Mouse (Mus musculus) liver, embryonic 16.5 days (tissue): Measurements from ENCODE around the gene Cars. TPM values are rescaled to one million over a fixed set of nuclear protein-coding genes. Genes with fewer than 3 reads are reported as not detected.

Source experiments
- ATAC-seq: fragments of 200-750 bp; cut with Nextera tagmentation; 2 replicates; pipeline ENCODE4 v1.8.0; 2017; ENCODE audit warnings: low read depth, mild to moderate bottlenecking, moderate number of reproducible peaks, moderate library complexity
- H3K27ac ChIP-seq: fragments of 300-500 bp; sonication (generic); 2 replicates; pipeline ENCODE4 v1.5.1; 2014; ENCODE audit warnings: mild to moderate bottlenecking, low read length
- H3K27me3 ChIP-seq: fragments of 300-500 bp; sonication (generic); 2 replicates; pipeline ENCODE4 v1.6.1; 2014; ENCODE audit warnings: low read depth, low read length, mixed read lengths; ENCODE audit not compliant: control insufficient read depth, insufficient read depth
- H3K36me3 ChIP-seq: fragments of 300-500 bp; sonication (generic); 2 replicates; pipeline ENCODE4 v1.6.1; 2014; ENCODE audit warnings: mild to moderate bottlenecking; ENCODE audit not compliant: control insufficient read depth, insufficient read depth
- H3K4me1 ChIP-seq: fragments of 300-500 bp; sonication (generic); 2 replicates; pipeline ENCODE4 v1.6.1; 2014; ENCODE audit warnings: low read depth, low read length, mixed read lengths; ENCODE audit not compliant: control insufficient read depth
- H3K4me2 ChIP-seq: fragments of 300-500 bp; sonication (generic); 2 replicates; pipeline ENCODE4 v1.6.1; 2014; ENCODE audit warnings: low read depth, low read length, mixed read lengths
- H3K4me3 ChIP-seq: fragments of 300-500 bp; sonication (generic); 2 replicates; pipeline ENCODE4 v1.5.1; 2014; ENCODE audit warnings: low read depth, mild to moderate bottlenecking, low read length
- H3K9ac ChIP-seq: fragments of 300-500 bp; sonication (generic); 2 replicates; pipeline ENCODE4 v1.6.1; 2014; ENCODE audit warnings: low read depth, low read length
- H3K9me3 ChIP-seq: fragments of 300-500 bp; sonication (generic); replicated peaks from 2 replicates; pipeline ENCODE4 v1.6.1; 2016; ENCODE audit warnings: low read length; ENCODE audit not compliant: control insufficient read depth
- WGBS: fragments of 180-500 bp; shearing (Covaris S2); extraction: QIAGEN DNeasy Blood & Tissue Kit; methylation state at CpG from one replicate; pipeline ENCODE4 v1.1.7; 2014; ENCODE audit not compliant: insufficient replicate concordance; 5-methylcytosine and 5-hydroxymethylcytosine counted together
- microRNA-seq: library from miRNA; unstranded; fragments of <30 nt; microRNA quantifications from one replicate; pipeline ENCODE4, GENCODE M21; 2016
- polyA plus RNA-seq: library from polyadenylated mRNA; unstranded; fragments of >200 nt; fragmentation: Nextera tagmentation; extraction: Ambion mirVana; gene quantifications from 2 replicates; pipeline ENCODE4 v1.2.1, GENCODE M21; 2015

The Cars gene
- polyA plus RNA-seq, 1 experiment from 2014 or later, result 62.0 TPM

- H3K27ac ChIP-seq, result no peak overlapping the region
- H3K4me3 ChIP-seq, result no peak overlapping the region
- peaks cover 21% of the 10 kb centered on the region for H3K36me3 ChIP-seq
- H3K9ac ChIP-seq, result no peak overlapping the region
- no peaks in the 10 kb centered on the region for H3K27me3 ChIP-seq
- no peaks in the 10 kb centered on the region; the same call in 1 of the 2 replicates for H3K4me1 ChIP-seq
- ATAC-seq, result no peak
- H3K9me3 ChIP-seq, result no peaks in the 10 kb centered on the region
- no peak overlapping the region for H3K4me2 ChIP-seq
Observed at GRCm38 (mm10) chr7:143511335-143511712, 88.6 kb downstream of the Cars start.

- peaks cover 17% of the 10 kb centered on the region for H3K36me3 ChIP-seq
- 77% methylated on average over 3 of the region's 3 CpGs for WGBS
- no peaks in the 10 kb centered on the region for H3K9me3 ChIP-seq
- no peak overlapping the region for H3K4me2 ChIP-seq
- ATAC-seq, result no peak
- H3K27me3 ChIP-seq, result no peaks in the 10 kb centered on the region
- H3K4me3 ChIP-seq, result no peak overlapping the region
- H3K27ac ChIP-seq, result no peak overlapping the region
- no peaks in the 10 kb centered on the region; the same call in 1 of the 2 replicates for H3K4me1 ChIP-seq
- H3K9ac ChIP-seq, result no peak overlapping the region
Observed at GRCm38 (mm10) chr7:143510593-143511334, 89.1 kb downstream of the Cars start.

- 65% methylated on average over 1 of the region's 1 CpGs for WGBS
- Histone ChIP-seq H3K4me2 (no peak overlapping the region), H3K9ac (no peak overlapping the region), H3K4me3 (no peak overlapping the region), H3K27ac (no peak overlapping the region), H3K9me3 (no peaks in the 10 kb centered on the region), H3K36me3 (peaks cover 5% of the 10 kb centered on the region), H3K27me3 (peaks cover 7% of the 10 kb centered on the region), H3K4me1 (no peaks in the 10 kb centered on the region; the same call in 1 of the 2 replicates)
- ATAC-seq, result no peak
Observed at GRCm38 (mm10) chr7:143509566-143509965, 90.3 kb downstream of the Cars start.

Small RNAs within 50 kb of the gene (microRNA-seq; reads per million reads assigned to microRNA genes)
- 2.7 reads per million, percentile 6 among the genes with 10 or more reads in this experiment for gene Mir7064

Other genes starting within 250 kb of the Cars start
- 143 and 173 TPM in 2 replicates for gene Cdkn1c, start 139.0 kb downstream of the Cars start, polyA plus RNA-seq
- 13.0 and 14.4 TPM in 2 replicates for gene Slc22a18, start 126.4 kb downstream of the Cars start, polyA plus RNA-seq
- gene Phlda2, start 96.9 kb downstream of the Cars start, polyA plus RNA-seq, result 25.8 and 25.9 TPM in 2 replicates
- gene Nap1l4, start 51.0 kb downstream of the Cars start, polyA plus RNA-seq, result 74.9 and 78.9 TPM in 2 replicates
- gene Tnfrsf26, start 28.6 kb upstream of the Cars start, polyA plus RNA-seq, result 1.3 and 1.4 TPM in 2 replicates
- gene Tnfrsf22, start 49.6 kb upstream of the Cars start, polyA plus RNA-seq, result 0.42 and 0.53 TPM in 2 replicates
- 0.35 and 0.55 TPM in 2 replicates for gene Tnfrsf23, start 85.8 kb upstream of the Cars start, polyA plus RNA-seq
- gene Osbpl5, start 156.9 kb upstream of the Cars start, polyA plus RNA-seq, result 1.9 and 2.2 TPM in 2 replicates
- gene Mrgprg, start 166.9 kb upstream of the Cars start, polyA plus RNA-seq, result not detected in 2 replicates
- gene Mrgpre, start 184.4 kb upstream of the Cars start, polyA plus RNA-seq, result 0.41 and 0.51 TPM in 2 replicates
- gene Nadsyn1, start 222.8 kb upstream of the Cars start, polyA plus RNA-seq, result 9.1 TPM in 2 replicates
- 59.4 and 76.8 TPM in 2 replicates for gene Dhcr7, start 223.1 kb upstream of the Cars start, polyA plus RNA-seq